Mouse (Mus musculus): ENCODE results near the gene Sox15. TPM values are rescaled to one million over a fixed set of nuclear protein-coding genes. Genes with fewer than 3 reads are reported as not detected.
A peak's percentile ranks its signal among the peaks of the same experiment; 100 is the strongest.

Gene Sox15
- polyA plus RNA-seq, 1 experiment from 2014 or later = 7.9 TPM

DNA sequence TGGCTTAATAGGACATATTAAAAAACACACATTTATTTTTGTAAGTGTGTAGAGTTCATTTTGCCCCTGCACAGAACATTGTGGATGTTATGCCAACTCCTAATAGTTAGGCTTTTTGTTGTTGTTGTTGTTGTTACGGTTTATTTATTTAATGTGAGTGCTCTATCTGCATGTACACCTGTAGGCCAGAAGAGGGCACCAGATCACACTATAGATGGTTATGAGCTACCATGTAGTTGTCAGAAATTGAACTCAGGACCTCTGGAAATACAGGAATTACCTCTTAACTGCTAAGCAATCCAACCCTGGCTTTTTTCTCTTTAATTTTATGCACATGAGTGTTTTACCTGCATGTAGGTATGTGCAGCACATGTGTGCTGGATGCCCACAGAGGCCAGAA, 25.3 kb upstream of the Sox15 start:
- Histone ChIP-seq H3K4me3 (replicated peaks; ENCODE audit: low read length) (no peak overlapping the region), H3K9me3 (replicated peaks; ENCODE audit: control insufficient read depth, low read length) (no peaks in the 10 kb centered on the region), H3K4me2 (ENCODE audit: low read depth, low read length) (no peak overlapping the region), H3K9ac (ENCODE audit: low read length) (no peak overlapping the region), H3K27me3 (ENCODE audit: control insufficient read depth, insufficient read depth, low read length) (no peaks in the 10 kb centered on the region), H3K4me1 (ENCODE audit: control insufficient read depth, insufficient read depth, low read length) (peaks cover 6% of the 10 kb centered on the region), H3K27ac (ENCODE audit: low read length) (no peak overlapping the region), H3K36me3 (ENCODE audit: control insufficient read depth, insufficient read depth, low read length) (no peaks in the 10 kb centered on the region)
- whole genome bisulfite sequencing = 62% methylated on average over 1 of the region's 1 CpGs
- ATAC-seq (ENCODE audit: insufficient read depth, low FRiP score) = no peak

DNA sequence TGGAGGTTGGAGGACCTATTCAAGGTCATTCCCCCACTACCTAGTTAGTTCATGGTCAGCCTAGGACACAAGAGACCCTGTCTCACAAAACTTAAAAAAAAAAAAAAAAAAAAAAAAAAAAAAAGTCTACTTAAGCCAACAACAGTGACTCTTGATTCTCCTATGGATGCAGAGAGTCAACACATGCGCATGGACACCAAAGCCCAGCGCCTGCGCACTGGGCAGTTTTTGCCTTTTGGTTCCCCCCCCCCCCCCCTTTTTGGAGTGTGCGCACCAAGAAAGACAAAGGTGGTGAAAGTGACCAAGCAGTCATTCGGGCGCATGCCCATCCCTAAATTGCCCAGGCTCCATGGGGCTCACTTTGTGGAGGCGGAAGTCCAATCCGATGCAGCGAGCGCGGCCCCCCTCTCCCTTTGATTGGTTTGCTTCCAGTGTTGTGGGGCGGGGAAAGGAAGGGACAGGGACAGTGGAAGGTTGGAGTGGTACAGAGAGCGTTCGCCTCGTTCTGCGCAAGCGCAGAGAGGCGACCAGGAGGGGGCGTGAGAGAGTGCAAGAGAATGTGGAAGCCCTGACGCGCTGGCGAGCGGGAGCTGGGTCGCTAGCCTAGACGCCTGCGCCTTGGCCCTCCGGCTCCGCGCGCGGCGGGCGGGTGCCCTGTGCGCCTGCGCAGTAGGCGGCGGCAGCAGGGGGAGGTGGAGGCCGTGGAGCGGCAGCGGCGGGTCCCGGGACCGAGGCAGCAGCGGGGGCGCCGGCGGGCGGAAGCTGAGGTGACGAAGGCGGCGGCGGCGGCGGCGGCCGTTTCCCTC, 22.6 kb upstream of the Sox15 start, which contains the start of gene Fxr2:
TSS of gene Fxr2 (plus strand) at position 707 of the 806 bp plus-strand sequence.
- peak; percentile 99 for ATAC-seq (ENCODE audit: insufficient read depth, low FRiP score)
- Histone ChIP-seq H3K9me3 (replicated peaks; ENCODE audit: control insufficient read depth, low read length) (no peaks in the 10 kb centered on the region), H3K4me2 (ENCODE audit: low read depth, low read length) (peak within 1 kb of the TSS; percentile 73), H3K27me3 (ENCODE audit: control insufficient read depth, insufficient read depth, low read length) (no peaks in the 10 kb centered on the region), H3K4me3 (replicated peaks; ENCODE audit: low read length) (peak within 1 kb of the TSS; percentile 98), H3K4me1 (ENCODE audit: control insufficient read depth, insufficient read depth, low read length) (peaks cover 13% of the 10 kb centered on the region), H3K27ac (ENCODE audit: low read length) (peak within 1 kb of the TSS; percentile 97), H3K36me3 (ENCODE audit: control insufficient read depth, insufficient read depth, low read length) (no peaks in the 10 kb centered on the region), H3K9ac (ENCODE audit: low read length) (peak within 1 kb of the TSS; percentile 99)
- WGBS = under 1% methylated on average over 37 of the region's 56 CpGs

- WGBS = 1% methylated on average over 43 of the region's 50 CpGs
- H3K4me3 ChIP-seq (replicated peaks; ENCODE audit: low read length) = peak overlapping the region; percentile 98
- peak overlapping the region; percentile 97 for H3K27ac ChIP-seq (ENCODE audit: low read length)
- no peaks in the 10 kb centered on the region for H3K36me3 ChIP-seq (ENCODE audit: control insufficient read depth, insufficient read depth, low read length)
- ATAC-seq (ENCODE audit: insufficient read depth, low FRiP score) = peak; percentile 70
- no peaks in the 10 kb centered on the region for H3K9me3 ChIP-seq (replicated peaks; ENCODE audit: control insufficient read depth, low read length)
- no peaks in the 10 kb centered on the region for H3K27me3 ChIP-seq (ENCODE audit: control insufficient read depth, insufficient read depth, low read length)
- peak overlapping the region; percentile 73 for H3K4me2 ChIP-seq (ENCODE audit: low read depth, low read length)
- H3K4me1 ChIP-seq (ENCODE audit: control insufficient read depth, insufficient read depth, low read length) = peaks cover 13% of the 10 kb centered on the region
- peak overlapping the region; percentile 99 for H3K9ac ChIP-seq (ENCODE audit: low read length)
These were observed 21.8 kb upstream of the Sox15 start for GRCm38 (mm10) chr11:69633128-69633866.

DNA sequence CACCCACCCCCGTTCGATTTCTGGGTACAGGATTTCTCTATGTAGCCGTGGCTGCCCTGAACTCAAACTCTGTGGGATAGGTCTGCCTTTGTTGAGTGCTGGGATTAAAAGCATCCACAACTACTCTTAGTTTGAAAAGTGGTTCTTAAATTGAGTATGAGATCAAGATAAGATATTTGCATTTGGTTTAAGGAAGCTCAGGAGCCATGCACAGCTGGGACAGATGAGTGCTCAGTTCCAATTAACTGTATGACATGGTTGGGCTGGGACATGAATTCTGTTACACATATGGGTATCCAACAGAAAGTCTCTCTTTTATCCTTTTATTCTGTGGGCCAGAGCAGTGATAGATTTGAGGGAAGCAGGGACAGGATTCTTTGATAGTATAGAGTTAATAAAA, 19.6 kb upstream of the Sox15 start:
- Histone ChIP-seq H3K27ac (ENCODE audit: low read length) (no peak overlapping the region), H3K4me2 (ENCODE audit: low read depth, low read length) (peak overlapping the region; percentile 23; the same call in 1 of the 2 replicates), H3K9me3 (replicated peaks; ENCODE audit: control insufficient read depth, low read length) (no peaks in the 10 kb centered on the region), H3K36me3 (ENCODE audit: control insufficient read depth, insufficient read depth, low read length) (no peaks in the 10 kb centered on the region), H3K27me3 (ENCODE audit: control insufficient read depth, insufficient read depth, low read length) (no peaks in the 10 kb centered on the region), H3K4me1 (ENCODE audit: control insufficient read depth, insufficient read depth, low read length) (peaks cover 13% of the 10 kb centered on the region), H3K9ac (ENCODE audit: low read length) (no peak overlapping the region), H3K4me3 (replicated peaks; ENCODE audit: low read length) (no peak overlapping the region)
- no peak for ATAC-seq (ENCODE audit: insufficient read depth, low FRiP score)
- 73% methylated on average over 3 of the region's 3 CpGs for WGBS

DNA sequence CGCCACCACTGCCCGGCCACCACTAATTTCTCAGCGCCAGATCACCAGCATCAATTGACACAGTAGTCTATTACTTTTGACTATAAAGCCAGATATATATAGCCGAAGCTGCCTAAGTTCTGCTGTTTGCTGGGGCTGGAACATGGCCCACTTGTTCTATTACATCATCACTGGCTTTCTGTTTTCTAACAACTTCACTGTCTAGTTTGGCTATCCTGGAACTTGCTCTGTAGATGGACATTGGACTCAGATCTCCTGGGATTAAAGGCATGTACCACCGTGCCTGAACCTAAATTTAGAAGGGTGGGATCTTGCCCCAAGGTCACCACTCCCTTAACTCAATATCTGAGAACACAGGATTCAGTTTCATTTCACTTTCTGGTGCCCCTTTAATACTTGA, 9.3 kb upstream of the Sox15 start:
- no peak for ATAC-seq (ENCODE audit: insufficient read depth, low FRiP score)
- H3K4me3 ChIP-seq (replicated peaks; ENCODE audit: low read length) = no peak overlapping the region
- H3K4me1 ChIP-seq (ENCODE audit: control insufficient read depth, insufficient read depth, low read length) = no peaks in the 10 kb centered on the region
- H3K9ac ChIP-seq (ENCODE audit: low read length) = no peak overlapping the region
- H3K36me3 ChIP-seq (ENCODE audit: control insufficient read depth, insufficient read depth, low read length) = peaks cover 53% of the 10 kb centered on the region
- H3K9me3 ChIP-seq (replicated peaks; ENCODE audit: control insufficient read depth, low read length) = no peaks in the 10 kb centered on the region
- no peak overlapping the region for H3K4me2 ChIP-seq (ENCODE audit: low read depth, low read length)
- no peak overlapping the region for H3K27ac ChIP-seq (ENCODE audit: low read length)
- 89% methylated on average over 5 of the region's 5 CpGs for WGBS
- no peaks in the 10 kb centered on the region for H3K27me3 ChIP-seq (ENCODE audit: control insufficient read depth, insufficient read depth, low read length)

GRCm38 (mm10) chr11:69653399-69653798, 1.7 kb upstream of the Sox15 start:
- Histone ChIP-seq H3K9ac (ENCODE audit: low read length) (0 out of 2 replicates have a peak overlapping the region, but pooled peaks have one; percentile 9), H3K27ac (ENCODE audit: low read length) (no peak overlapping the region), H3K4me3 (replicated peaks; ENCODE audit: low read length) (no peak overlapping the region), H3K27me3 (ENCODE audit: control insufficient read depth, insufficient read depth, low read length) (no peaks in the 10 kb centered on the region), H3K9me3 (replicated peaks; ENCODE audit: control insufficient read depth, low read length) (no peaks in the 10 kb centered on the region), H3K4me2 (ENCODE audit: low read depth, low read length) (no peak overlapping the region), H3K36me3 (ENCODE audit: control insufficient read depth, insufficient read depth, low read length) (peaks cover 24% of the 10 kb centered on the region; the same call in 1 of the 2 replicates), H3K4me1 (ENCODE audit: control insufficient read depth, insufficient read depth, low read length) (peaks cover 27% of the 10 kb centered on the region)
- no peak for ATAC-seq (ENCODE audit: insufficient read depth, low FRiP score)
- 72% methylated on average over 5 of the region's 5 CpGs for WGBS

DNA sequence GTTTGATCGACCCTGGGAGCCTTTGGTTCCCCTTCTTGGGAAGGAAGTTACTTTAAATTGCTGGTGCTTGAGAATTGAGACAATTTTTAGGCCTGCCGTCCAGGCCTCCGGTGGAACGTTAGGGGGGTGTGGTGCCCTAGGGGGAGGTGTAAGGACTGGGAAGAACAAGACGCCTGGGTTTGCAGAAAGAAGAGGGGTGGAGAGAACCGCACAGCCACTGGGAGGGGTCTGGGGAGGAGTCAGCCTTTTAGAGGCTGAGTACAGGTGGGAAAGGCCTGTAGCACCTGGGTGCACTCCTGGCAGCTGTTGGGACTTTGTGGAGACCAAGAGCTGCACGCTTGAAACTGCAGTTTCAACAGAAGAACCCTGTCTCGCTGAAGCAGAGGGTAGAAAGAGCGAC, 354 bp upstream of the Sox15 start:
- Histone ChIP-seq H3K36me3 (ENCODE audit: control insufficient read depth, insufficient read depth, low read length) (peaks cover 18% of the 10 kb centered on the region; the same call in 1 of the 2 replicates), H3K27me3 (ENCODE audit: control insufficient read depth, insufficient read depth, low read length) (no peaks in the 10 kb centered on the region), H3K9me3 (replicated peaks; ENCODE audit: control insufficient read depth, low read length) (no peaks in the 10 kb centered on the region), H3K4me2 (ENCODE audit: low read depth, low read length) (peak overlapping the region; percentile 47; the same call in 1 of the 2 replicates), H3K4me3 (replicated peaks; ENCODE audit: low read length) (peak overlapping the region; percentile 24; the same call in 1 of the 2 replicates), H3K27ac (ENCODE audit: low read length) (peak overlapping the region; percentile 76), H3K9ac (ENCODE audit: low read length) (peak overlapping the region; percentile 61), H3K4me1 (ENCODE audit: control insufficient read depth, insufficient read depth, low read length) (peaks cover 27% of the 10 kb centered on the region)
- 34% methylated on average over 9 of the region's 9 CpGs for WGBS
- 0 out of 2 replicates have a peak, but pooled peaks have one; percentile 5 for ATAC-seq (ENCODE audit: insufficient read depth, low FRiP score)

DNA sequence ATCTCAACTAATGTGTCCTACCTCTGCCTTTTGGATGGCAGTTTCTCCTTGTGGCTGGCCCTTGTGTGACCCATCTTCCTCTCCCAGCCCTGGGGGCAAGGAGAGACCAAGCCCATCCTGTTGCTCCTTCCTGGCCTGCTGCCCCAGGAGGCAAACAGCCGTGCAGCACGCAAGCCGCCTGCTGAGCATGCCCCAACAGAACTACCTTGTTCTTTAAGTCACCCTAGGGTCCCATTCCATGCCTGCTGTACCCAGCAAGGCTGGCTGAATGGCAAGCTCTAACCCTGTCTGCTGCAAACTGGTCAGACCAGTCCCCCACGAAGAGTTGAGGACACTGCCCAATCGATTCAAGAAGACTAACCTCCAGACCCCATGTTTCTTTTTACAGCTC, 946 bp downstream of the Sox15 start:
- WGBS = 65% methylated on average over 5 of the region's 5 CpGs
- Histone ChIP-seq H3K4me2 (ENCODE audit: low read depth, low read length) (peak overlapping the region; percentile 47), H3K36me3 (ENCODE audit: control insufficient read depth, insufficient read depth, low read length) (0 out of 2 replicates have a peak, but pooled peaks cover 9% of the 10 kb centered on the region), H3K27ac (ENCODE audit: low read length) (peak overlapping the region; percentile 94), H3K4me3 (replicated peaks; ENCODE audit: low read length) (peak overlapping the region; percentile 26), H3K4me1 (ENCODE audit: control insufficient read depth, insufficient read depth, low read length) (peaks cover 28% of the 10 kb centered on the region), H3K27me3 (ENCODE audit: control insufficient read depth, insufficient read depth, low read length) (no peaks in the 10 kb centered on the region), H3K9me3 (replicated peaks; ENCODE audit: control insufficient read depth, low read length) (no peaks in the 10 kb centered on the region), H3K9ac (ENCODE audit: low read length) (peak overlapping the region; percentile 65)
- ATAC-seq (ENCODE audit: insufficient read depth, low FRiP score) = peak; percentile 31; the same call in 1 of the 2 replicates

All from stomach, embryonic 16.5 days (tissue).